Mouse (Mus musculus): ENCODE results near the gene Myl7.

DNA sequence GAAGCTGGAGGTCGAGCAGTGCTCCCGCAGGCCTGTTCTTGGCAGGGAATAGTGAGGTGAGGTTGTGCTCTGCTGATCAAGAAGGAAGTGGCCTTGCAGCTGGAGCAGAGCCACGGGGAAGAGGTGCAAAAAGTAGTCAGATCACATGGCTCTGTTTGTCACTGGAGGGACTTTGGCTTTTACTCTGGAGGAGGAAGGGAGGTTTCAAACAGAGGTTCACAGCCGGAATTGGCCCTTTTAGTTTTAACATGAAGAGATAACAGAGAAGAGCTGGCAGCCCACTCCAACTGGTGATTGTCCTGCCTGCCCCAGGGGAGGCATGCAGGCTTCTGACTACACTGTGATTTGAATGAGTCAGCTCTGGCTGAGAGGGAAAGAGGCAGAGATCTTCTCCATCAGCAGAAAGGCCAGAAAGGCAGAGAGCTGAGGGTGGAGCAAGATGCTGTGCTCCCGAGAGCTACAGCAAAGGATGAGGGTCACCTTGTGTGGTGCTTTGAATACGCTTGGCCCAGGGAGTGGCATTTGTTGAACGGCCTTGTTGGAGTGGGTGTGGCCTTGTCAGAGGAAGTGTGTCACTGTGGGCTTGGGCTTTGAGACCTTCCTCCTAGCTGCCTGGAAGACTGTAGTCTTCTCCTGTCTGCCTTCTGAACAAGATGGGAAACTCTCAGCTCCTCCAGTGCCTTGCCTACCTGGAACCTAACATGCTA lies 51.8 kb downstream of the Myl7 start:
- TF ChIP-seq POLR2A (IDR thresholded peaks at IDR 0.05; ENCODE audit: borderline replicate concordance, insufficient read depth, low read length) (no peak), CTCF (IDR thresholded peaks at IDR 0.05; ENCODE audit: borderline replicate concordance, insufficient read depth, low read depth, low read length) (no peak)

Data from cerebellum, adult 2 months (tissue).